Mouse (Mus musculus): Measurements from ENCODE around the gene Lrrc4b. TPM values are rescaled to one million over a fixed set of nuclear protein-coding genes. Genes with fewer than 3 reads are reported as not detected.

Lrrc4b gene
- total RNA-seq, 2 experiments from 2014 or later = 322 to 333 TPM

Small RNA genes lying within 50 kb of the gene (microRNA-seq; reads per million reads assigned to microRNA genes)
- gene Mir7052 = 8.1 to 10.0 reads per million in 2 experiments

Other genes with a start within 250 kb of the Lrrc4b start
- not detected for gene Klk1b24, start 240.8 kb upstream of the Lrrc4b start, total RNA-seq (2021)
- gene Klk1b3, start 230.8 kb upstream of the Lrrc4b start, total RNA-seq (2021) = not detected
- gene Klk1b4, start 221.6 kb upstream of the Lrrc4b start, total RNA-seq (2021) = not detected
- gene Klk1b5, start 213.1 kb upstream of the Lrrc4b start, total RNA-seq (2021) = not detected
- not detected for gene Klk1, start 203.7 kb upstream of the Lrrc4b start, total RNA-seq (2021)
- gene Gm36864, start 192.8 kb upstream of the Lrrc4b start, total RNA-seq (2021) = not detected
- gene 1700028J19Rik, start 182.3 kb upstream of the Lrrc4b start, total RNA-seq (2021) = 1 to 10 TPM; 1.1 to 1.3 TPM
- 10 to 100 TPM; 75.3 to 94.3 TPM for gene 2410002F23Rik, start 182.3 kb upstream of the Lrrc4b start, total RNA-seq (2021)
- not detected for gene Acp4, start 171.6 kb upstream of the Lrrc4b start, total RNA-seq (2021)
- not detected for gene Gm15517, start 167.6 kb upstream of the Lrrc4b start, total RNA-seq (2021)
- gene Clec11a, start 122.1 kb upstream of the Lrrc4b start, total RNA-seq (2021) = 1 to 10 TPM; 3.1 to 3.5 TPM
- 100 to 1,000 TPM; 502 to 670 TPM for gene Shank1, start 118.8 kb upstream of the Lrrc4b start, total RNA-seq (2021)
- 10 to 100 TPM; 91.3 to 92.1 TPM for gene Syt3, start 44.9 kb upstream of the Lrrc4b start, total RNA-seq (2021)
- gene 1700008O03Rik, start 43.2 kb upstream of the Lrrc4b start, total RNA-seq (2021) = 1 to 10 TPM; 3.8 to 4.1 TPM
- gene Aspdh, start 36.4 kb downstream of the Lrrc4b start, total RNA-seq (2021) = 10 to 100 TPM; 10.9 to 13.2 TPM
- gene Josd2, start 39.0 kb downstream of the Lrrc4b start, total RNA-seq (2021) = 100 to 1,000 TPM; 102 to 107 TPM
- gene Emc10, start 67.5 kb downstream of the Lrrc4b start, total RNA-seq (2021) = 100 to 1,000 TPM; 207 to 212 TPM
- gene Fam71e1, start 67.6 kb downstream of the Lrrc4b start, total RNA-seq (2021) = 10 to 100 TPM; 18.6 to 22.8 TPM
- gene Mybpc2, start 95.6 kb downstream of the Lrrc4b start, total RNA-seq (2021) = not detected
- under 1 TPM; 0.12 TPM for gene Spib, start 103.1 kb downstream of the Lrrc4b start, total RNA-seq (2021)
- 1 to 10 TPM; 7.3 to 8.9 TPM for gene Pold1, start 119.8 kb downstream of the Lrrc4b start, total RNA-seq (2021)
- 10 to 100 TPM; 60.6 to 66.3 TPM for gene Nr1h2, start 124.9 kb downstream of the Lrrc4b start, total RNA-seq (2021)
- not detected for gene Napsa, start 143.4 kb downstream of the Lrrc4b start, total RNA-seq (2021)
- gene Kcnc3, start 161.6 kb downstream of the Lrrc4b start, total RNA-seq (2021) = 100 to 1,000 TPM; 167 to 190 TPM
- gene Myh14, start 241.8 kb downstream of the Lrrc4b start, total RNA-seq (2021) = 10 to 100 TPM; 25.0 to 31.0 TPM

Measured in layer of hippocampus, postnatal 25 days (tissue).